Mouse (Mus musculus) E14TG2a.4 (cell line): ENCODE results near the gene Capn11.

ENCODE experiments used
- H3K27me3 ChIP-seq: 2 replicates; pipeline ENCODE4 v1.6.1; 2014; ENCODE audit warnings: low read length, control low read depth; ENCODE audit not compliant: insufficient read depth
- H3K36me3 ChIP-seq: 2 replicates; pipeline ENCODE4 v1.6.1; 2014; ENCODE audit warnings: low read length, control low read depth; ENCODE audit not compliant: insufficient read depth
- H3K4me1 ChIP-seq: replicated peaks from 2 replicates; pipeline ENCODE4 v1.6.1; 2014; ENCODE audit warnings: low read depth, low read length, control low read depth
- H3K4me3 ChIP-seq: replicated peaks from 2 replicates; pipeline ENCODE4 v1.5.1; 2014; ENCODE audit warnings: mild to moderate bottlenecking, low read length
- H3K9me3 ChIP-seq: 2 replicates; pipeline ENCODE4 v1.6.1; 2014; ENCODE audit warnings: low read length, control low read depth
- CTCF ChIP-seq: conservative IDR thresholded peaks from 2 replicates; pipeline ENCODE4 v1.5.1; 2014; ENCODE audit warnings: low read length
- NANOG ChIP-seq: IDR thresholded peaks from 2 replicates; pipeline ENCODE4 v1.6.1; 2014; ENCODE audit warnings: borderline replicate concordance, low read length, mixed read lengths
- POU5F1 ChIP-seq: IDR thresholded peaks from 2 replicates; pipeline ENCODE4 v1.6.1; 2014; ENCODE audit warnings: low read length, borderline replicate concordance

The Capn11 gene

DNA sequence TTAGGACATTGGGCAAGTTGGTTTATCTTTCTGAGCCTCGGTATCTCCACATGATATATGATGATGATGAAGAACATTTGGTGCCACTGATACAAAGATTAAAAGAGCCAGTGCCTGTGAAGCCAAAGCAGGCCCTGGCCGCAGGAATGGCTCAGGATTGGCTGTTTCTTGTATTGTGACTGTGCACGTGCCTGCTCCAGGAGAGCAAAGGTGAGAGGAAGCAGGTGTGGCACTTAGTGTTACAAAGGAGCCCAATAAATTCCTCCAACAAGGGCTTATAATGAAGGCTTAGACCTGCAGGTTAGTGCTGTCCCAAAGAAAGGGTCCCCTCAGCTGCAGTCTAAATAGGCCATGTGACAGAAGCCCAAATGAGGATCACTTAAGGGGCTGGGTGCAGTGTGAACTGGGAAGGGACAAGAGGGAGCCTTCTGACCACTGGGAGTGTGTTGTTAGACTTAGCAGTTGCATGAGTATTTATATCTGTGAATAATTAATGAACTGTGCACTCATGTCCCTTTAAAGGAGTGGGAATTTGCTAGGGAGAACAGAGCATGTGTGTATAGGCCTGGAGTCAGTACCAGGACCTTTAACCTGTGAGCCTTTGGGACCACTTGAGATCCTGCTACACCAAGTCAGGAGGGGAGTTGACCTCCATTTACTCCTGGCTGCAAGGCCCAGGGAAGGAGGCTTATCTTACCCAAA, 40.1 kb upstream of the Capn11 start:
- Histone ChIP-seq H3K4me3 (no peak overlapping the region), H3K27me3 (no peaks in the 10 kb centered on the region)
- TF ChIP-seq POU5F1 (no peak), CTCF (no peak), NANOG (no peak)

DNA sequence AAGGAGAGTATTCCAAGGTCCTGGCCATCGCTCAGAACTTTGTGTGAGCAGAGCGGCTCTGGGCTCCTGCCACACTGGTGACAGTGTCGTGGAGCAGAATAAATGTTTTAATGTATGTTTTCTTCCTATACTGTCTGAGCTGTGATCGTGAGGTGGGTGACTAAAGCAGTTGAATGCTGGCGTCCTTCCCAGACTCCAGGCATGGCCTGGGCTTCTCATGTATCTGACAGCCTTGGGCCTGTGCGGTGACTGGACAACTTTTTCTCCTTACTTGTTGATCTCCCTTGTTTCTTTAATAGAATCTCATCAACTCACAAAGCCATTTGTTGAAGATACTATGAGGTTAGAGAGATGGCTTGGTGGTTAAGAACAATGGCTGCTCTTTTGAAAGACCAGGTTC, 39.2 kb upstream of the Capn11 start:
- Histone ChIP-seq H3K4me3 (no peak overlapping the region), H3K4me1 (peaks cover 78% of the 10 kb centered on the region), H3K27me3 (no peaks in the 10 kb centered on the region), H3K9me3 (no peaks in the 10 kb centered on the region), H3K36me3 (peaks cover 21% of the 10 kb centered on the region)
- no peak for TF ChIP-seq POU5F1
- no peak for TF ChIP-seq NANOG
- TF ChIP-seq CTCF: no peak

More for the DNA sequence above, 40.1 kb upstream of the Capn11 start:
- Histone ChIP-seq H3K4me1 (peaks cover 73% of the 10 kb centered on the region), H3K36me3 (peaks cover 21% of the 10 kb centered on the region), H3K9me3 (no peaks in the 10 kb centered on the region)

DNA sequence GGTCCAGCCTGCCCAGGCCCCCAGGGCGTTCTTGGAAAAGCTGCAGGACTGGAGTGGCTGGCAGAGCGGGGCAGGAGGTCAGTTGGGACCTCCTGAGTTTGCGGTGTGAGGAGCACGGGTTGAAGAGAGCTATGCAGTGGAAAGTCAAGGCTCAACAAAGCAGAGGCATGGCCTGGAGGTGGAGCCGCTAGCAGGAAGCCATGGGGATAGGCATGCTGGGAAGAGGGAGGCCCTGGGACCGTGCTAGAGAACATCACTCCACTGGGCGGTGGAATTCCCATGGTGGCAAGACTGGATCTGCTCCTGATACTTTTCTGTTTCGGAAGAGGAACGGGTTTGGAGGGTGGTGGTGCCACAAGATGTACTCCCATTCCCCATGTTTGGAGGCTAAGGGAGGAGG, 37.9 kb upstream of the Capn11 start:
- H3K27me3 ChIP-seq: no peaks in the 10 kb centered on the region
- peaks cover 25% of the 10 kb centered on the region for H3K36me3 ChIP-seq
- peaks cover 87% of the 10 kb centered on the region for H3K4me1 ChIP-seq
- H3K4me3 ChIP-seq: peak overlapping the region; percentile 80
- no peaks in the 10 kb centered on the region for H3K9me3 ChIP-seq
- TF ChIP-seq NANOG: no peak
- TF ChIP-seq POU5F1: no peak
- TF ChIP-seq CTCF: no peak

DNA sequence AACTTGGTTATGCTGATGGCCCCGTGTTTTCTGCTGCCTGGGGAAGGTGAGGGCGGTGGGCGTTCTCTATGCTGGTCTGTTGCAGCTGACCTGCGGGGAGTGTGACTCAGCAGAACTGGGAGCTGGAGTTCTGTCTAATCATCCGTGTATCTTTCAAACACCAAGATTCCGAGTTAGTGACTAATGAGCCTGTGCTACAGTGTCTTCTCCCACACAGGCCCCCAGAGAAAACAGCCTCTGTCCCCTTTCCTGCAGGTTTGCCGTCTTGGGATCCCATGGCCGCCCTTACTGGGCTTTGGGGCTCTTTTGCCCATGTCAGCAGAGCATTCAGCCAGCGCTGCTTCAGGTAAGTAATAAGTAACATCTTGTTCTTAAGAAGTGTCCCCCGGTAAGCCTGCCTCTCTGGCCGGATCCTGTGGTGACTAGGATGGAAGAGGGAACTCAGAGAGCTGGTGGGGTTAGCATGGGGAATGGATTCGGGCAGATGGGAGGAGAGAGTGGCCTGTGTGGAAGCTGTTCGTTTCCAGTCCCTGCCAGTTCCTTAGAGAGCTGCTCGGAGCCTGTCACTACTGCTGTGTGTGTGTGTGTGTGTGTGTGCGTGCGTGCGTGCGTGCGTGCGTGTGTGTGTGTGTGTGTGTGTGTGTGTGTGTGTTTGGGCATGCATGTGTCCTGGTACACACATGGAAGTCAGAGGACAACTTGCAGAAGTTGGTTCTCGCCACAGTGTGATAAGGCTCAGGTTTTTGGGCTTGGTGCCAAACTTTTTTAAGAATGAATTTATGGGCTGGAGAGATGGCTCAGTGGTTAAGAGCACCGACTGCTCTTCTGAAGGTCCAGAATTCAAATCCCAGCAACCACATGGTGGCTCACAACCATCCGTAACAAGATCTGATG, 36.3 kb upstream of the Capn11 start:
- no peaks in the 10 kb centered on the region for H3K27me3 ChIP-seq
- H3K4me1 ChIP-seq: peaks cover 77% of the 10 kb centered on the region
- H3K4me3 ChIP-seq: peak overlapping the region; percentile 80
- no peaks in the 10 kb centered on the region for H3K9me3 ChIP-seq
- TF ChIP-seq POU5F1 (no peak), NANOG (no peak), CTCF (no peak)
- H3K36me3 ChIP-seq: peaks cover 26% of the 10 kb centered on the region

DNA sequence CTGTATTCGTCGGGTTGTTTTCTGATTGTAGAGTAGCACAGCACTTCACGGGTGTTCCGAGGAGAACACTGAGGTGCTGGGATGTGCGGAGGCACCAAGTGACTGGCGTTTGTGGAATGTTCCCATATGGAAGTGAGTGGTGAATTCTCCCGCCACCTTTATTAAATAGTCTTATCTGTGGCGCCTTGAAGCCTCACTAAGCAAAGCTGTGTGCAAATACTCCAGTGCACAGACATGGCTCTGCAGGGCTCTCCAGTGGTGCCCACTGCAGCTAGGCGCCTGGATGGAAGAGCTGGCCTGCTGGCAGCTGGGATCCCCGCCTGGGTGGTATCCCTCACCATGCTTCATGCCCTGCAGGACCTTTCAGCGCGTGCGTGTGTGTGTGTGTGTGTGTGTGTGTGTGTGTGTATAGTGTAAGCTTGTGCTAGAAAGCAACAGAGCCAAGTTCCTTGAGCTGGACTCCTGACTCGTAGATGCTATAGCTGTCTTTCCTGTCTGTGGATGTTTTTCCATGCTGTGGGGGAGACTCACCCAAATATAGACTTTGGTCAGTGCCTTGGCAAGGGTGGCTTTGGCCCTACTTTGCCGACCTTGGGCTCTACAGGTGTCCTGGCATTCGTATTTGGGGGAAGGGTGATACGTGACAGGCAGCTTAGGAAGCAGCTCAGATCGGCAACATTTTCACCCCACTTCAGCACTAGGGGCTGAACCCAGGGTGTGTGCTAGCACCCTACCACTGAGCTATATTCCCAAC, 34.9 kb upstream of the Capn11 start:
- TF ChIP-seq POU5F1: no peak
- peak overlapping the region; percentile 80 for H3K4me3 ChIP-seq
- H3K4me1 ChIP-seq: peaks cover 67% of the 10 kb centered on the region
- H3K36me3 ChIP-seq: peaks cover 22% of the 10 kb centered on the region
- H3K27me3 ChIP-seq: no peaks in the 10 kb centered on the region
- no peaks in the 10 kb centered on the region for H3K9me3 ChIP-seq

DNA sequence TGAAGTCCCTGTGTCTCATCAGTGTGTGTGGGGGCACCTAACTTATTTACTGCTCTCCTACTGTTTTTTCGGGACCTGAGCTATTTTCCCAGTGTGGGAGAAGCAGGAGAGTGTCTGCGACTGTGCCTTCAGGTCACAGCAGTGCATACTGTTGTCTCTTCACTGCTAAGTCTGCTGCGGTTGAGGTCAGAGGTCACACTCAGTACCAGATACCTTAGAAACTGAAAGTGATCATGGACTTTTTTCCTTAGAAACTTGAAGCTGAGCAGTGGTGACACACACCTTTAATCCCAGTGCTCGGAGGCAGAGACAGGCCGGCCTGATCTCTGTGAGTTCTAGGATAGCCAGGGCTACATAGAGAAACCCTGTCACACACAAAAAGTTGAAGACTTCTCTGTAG, 33.0 kb upstream of the Capn11 start:
- Histone ChIP-seq H3K27me3 (no peaks in the 10 kb centered on the region), H3K36me3 (peaks cover 8% of the 10 kb centered on the region; the same call in 1 of the 2 replicates), H3K4me1 (peaks cover 68% of the 10 kb centered on the region), H3K4me3 (no peak overlapping the region), H3K9me3 (no peaks in the 10 kb centered on the region)
- no peak for TF ChIP-seq NANOG
- TF ChIP-seq CTCF: no peak
- TF ChIP-seq POU5F1: no peak

DNA sequence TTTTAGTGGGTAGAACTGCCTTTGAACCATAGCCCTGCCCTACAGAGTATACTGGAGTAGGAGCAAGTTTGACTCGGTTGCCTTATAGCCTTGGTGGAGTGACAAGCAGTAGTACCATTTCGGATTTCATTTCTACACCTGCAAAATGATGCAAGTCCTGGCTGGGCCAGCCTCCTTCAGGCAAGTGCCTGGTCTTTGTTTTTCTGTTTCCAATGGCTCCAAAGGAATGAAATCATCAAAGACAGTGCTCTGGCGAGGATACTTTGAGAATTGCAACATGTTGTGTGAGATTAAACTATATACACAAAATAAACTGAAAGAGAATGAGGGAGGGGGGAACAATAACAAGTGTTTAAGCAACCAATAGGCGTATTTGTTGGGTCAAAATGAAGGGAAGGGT, 30.9 kb upstream of the Capn11 start:
- no peak overlapping the region for H3K4me3 ChIP-seq
- no peaks in the 10 kb centered on the region for H3K9me3 ChIP-seq
- H3K36me3 ChIP-seq: peaks cover 8% of the 10 kb centered on the region; the same call in 1 of the 2 replicates
- peaks cover 58% of the 10 kb centered on the region for H3K4me1 ChIP-seq
- no peaks in the 10 kb centered on the region for H3K27me3 ChIP-seq
- TF ChIP-seq POU5F1 (no peak), NANOG (no peak), CTCF (no peak)

DNA sequence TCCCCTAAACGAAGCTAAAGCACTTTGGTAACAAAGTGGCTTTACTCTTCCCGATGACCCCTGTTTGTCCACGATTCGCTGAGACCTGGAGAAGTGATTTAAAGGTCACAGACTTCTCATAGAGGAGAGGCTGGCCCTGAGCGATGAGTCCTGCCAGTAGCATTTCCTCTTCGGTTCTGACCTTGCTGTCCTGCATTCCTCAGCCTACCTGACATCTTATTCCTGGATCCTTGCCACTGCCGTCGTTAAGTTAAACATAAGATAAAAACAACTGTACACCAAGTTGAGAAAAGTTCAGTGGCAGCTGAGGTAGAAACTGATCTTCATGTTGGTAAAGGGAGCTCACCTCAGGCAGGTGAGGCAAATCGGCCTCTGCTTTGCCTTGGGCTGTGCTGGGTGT, 30.0 kb upstream of the Capn11 start:
- TF ChIP-seq POU5F1 (no peak), CTCF (no peak), NANOG (no peak)

More for the DNA sequence above, 30.0 kb upstream of the Capn11 start:
- Histone ChIP-seq H3K4me3 (no peak overlapping the region), H3K36me3 (peaks cover 8% of the 10 kb centered on the region; the same call in 1 of the 2 replicates), H3K4me1 (peaks cover 59% of the 10 kb centered on the region), H3K9me3 (no peaks in the 10 kb centered on the region), H3K27me3 (peaks cover 8% of the 10 kb centered on the region)
